Mouse (Mus musculus): Measurements from ENCODE around the gene Capn7.

Capn7 gene

DNA sequence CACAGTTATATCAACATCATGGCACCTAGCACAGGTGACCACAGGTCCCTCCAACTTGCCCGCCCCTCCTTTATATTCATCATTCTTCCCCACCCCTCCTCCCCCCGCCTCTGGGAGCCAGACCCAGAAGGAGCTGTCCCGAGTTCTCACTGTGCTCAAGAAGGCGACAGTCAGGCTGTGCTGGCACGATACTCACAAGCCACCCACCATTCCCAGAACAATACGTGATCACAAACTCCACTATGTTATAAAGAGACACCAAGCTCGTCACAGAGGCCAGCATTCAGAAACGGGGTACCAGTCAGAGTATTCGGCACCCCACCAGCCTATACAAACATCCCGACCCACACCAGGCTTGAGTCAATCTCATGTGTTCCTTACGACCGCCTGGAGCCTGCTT lies 60.9 kb downstream of the Capn7 start:
- no peak for DNase-seq

DNA sequence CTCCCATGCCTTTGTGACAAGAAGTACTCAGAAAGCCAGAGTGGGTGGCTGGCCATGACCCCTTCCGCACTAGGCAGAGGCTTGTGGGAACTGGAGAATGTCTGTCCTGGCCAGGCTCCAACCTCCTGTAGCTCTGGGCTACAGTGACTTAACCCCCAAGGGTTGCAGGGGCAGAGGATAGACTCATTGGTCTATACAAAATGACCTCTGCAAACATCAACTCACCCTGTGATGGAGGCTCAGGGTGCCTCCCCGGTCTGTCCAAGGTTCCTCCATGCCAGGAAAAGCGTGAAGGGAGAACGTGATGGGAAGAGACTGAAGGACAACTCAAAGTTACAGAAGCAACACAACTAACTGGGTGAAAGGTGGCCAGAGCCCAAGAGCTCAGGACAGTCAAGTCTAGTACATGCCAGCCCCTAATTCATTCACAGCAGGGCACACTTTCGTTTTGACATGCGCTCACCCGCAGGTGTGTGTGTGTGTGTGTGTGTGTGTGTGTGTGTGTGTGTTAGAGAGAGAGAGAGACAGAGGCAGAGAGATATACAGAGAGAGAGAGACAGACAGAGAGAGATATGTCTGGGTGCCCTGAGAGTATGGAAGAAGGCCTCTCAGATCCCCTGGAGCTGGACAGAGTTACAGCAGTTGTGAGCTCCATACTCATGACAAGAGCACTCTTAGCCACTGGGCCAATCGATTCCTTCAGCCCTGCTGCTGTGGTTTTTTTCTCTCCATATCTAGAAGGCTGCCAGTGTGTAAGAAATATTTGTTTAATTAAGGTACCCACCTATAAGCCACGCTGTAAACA lies 61.6 kb downstream of the Capn7 start:
- DNase-seq = no peak

DNA sequence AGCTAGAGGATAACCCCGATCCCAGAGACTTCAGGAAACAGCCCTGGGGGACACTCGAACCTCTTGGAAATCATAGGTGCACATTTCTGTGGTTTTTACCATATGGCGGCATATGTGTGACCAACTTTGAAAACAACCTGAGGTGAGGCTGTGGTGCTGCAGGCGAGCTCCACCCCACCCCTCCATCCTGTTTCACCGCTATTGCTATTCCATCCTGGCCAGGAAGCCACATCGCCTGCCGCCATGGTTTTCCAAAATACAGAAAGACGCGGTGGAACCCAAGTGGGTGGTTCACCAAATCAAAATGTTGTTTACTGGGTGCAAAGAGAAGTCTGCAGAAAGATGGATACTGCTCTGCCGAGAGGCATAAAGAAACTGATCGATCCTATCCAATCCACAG lies 62.4 kb downstream of the Capn7 start:
- DNase-seq = no peak

DNA sequence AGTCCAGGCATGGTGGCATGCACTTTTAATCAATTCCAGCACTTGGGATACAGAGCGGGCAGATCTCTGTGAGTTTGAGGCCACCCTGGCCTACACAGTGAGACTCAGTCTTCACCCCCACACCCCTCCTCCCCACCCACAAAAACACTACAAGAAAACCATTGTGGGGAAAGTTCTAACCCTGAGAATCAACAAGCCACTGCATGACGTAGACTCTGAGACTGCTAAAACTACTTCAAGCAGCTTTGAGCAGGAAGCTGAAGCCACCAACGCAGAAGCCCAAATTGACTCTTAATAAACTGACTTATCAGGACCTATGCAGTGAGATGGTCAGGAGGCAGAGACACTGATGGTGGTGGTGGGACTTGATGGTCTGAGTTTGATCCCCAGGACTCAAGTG lies 62.8 kb downstream of the Capn7 start:
- no peak for DNase-seq

DNA sequence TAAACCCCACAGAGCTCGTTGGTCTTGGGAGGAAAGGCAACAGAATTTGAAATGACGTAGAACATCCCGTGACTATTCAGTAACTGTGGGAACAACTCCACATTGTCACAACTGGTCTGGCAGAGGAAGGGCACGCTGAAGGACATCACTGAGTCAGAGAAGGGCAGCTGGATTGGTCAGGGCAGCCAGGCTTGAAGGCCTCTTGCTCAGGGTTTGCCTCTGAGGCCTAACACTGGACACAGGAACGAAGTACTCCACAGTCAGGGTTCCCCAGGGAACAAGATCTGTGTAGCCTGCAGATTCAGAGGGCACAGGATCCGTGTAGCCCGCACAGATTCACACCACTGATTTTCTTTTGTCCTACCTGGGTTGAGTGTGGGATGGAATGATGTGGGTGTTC lies 63.8 kb downstream of the Capn7 start:
- DNase-seq = no peak

DNA sequence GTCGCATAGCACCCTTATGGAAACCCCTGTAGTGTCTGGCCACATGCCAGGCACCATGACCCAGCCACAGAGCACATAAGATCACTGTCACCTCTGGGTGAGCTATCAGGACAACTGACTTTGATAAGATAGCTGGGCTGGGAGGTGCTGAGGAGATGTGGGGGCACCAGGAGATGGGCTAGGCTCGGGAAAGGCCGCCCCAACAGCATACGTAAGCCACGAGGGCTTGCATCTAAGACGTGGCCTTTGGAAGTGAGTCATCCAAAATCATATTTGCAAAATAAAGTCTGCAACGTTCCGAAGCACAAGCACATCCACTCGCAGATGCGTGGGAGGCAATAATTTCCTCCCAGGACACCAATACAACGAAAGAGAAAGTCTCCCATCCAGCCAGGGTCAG lies 64.5 kb downstream of the Capn7 start:
- no peak for DNase-seq

DNA sequence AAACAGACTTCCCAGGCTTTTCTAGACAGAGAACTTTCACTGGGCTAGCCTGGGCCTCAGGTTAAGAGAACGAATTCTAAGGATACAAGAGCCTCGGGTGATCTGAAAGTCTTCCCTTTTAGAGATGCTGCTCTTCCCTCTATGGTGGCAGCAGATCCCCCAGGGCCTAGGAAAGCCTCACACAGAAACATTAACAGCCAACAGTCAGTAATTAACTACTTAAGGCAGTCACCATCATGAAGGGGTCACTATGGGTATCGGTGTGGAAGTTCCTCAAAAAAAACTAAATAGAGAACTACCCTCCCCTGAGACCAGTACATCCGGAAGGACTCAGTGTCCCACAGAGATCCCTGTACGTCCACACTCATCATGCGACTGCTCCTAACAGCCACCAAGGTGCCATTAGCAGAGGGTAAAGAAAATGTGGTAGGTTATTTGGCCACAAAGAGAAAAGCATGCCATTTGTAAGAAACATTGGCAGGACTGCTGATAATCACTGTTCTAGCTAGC lies 65.5 kb downstream of the Capn7 start:
- DNase-seq = no peak

DNA sequence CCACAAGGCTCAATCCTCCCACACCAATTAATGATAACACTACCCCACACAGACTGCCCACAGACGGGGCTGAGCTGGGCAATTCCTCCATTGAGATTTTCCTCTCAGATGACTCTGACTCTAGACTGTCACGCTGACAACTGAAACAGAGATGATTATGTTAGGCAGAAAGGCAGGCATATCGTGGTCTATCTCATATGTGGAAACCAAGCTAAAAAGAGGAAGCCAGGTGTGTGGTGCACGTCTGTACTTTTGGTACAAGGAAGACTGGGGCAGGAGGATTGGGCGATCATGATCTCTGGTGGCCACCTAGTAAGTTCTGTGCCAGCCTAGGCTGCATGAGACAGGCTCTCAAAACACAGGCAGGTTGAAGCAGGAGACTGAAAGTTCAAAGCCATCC lies 66.3 kb downstream of the Capn7 start:
- no peak for DNase-seq

DNA sequence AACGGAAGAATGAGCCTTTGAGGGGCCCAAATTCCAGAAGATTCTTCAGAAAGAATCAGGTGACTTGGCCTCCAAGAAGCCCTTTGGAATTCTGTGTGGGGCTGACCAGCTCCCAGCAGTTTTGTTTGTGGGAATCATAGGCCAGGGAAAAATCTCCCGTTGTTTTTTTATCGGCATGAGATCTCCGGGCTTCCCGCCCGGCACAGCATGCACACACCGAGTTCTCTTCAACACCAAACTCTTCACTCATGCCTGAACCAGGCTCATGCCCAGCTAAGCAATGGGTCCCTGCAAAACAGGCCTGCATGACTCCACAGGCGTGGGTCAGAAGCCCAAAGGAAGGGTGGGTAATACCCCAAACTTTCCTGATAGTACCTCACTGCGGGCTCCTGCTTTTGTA lies 67.1 kb downstream of the Capn7 start:
- DNase-seq = no peak

DNA sequence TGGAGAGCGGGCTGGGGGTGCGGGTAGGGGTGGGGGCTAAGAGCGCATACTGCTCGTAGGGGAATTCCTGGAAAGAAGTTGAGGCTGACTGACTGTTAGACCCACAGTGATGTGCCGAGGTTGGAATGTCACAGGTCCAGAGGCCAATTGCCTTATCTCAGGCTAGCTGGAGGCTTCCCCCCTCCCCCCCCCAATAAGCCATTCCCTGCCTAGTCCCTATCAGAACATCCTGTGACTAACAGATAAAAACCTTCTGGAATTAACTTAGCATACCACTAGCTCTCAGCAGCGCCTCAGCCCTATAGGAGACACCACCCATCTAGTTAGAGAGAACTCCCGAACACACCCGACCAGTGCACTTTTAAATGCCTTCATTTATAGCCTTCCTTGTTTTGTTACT lies 67.6 kb downstream of the Capn7 start:
- DNase-seq = no peak

DNA sequence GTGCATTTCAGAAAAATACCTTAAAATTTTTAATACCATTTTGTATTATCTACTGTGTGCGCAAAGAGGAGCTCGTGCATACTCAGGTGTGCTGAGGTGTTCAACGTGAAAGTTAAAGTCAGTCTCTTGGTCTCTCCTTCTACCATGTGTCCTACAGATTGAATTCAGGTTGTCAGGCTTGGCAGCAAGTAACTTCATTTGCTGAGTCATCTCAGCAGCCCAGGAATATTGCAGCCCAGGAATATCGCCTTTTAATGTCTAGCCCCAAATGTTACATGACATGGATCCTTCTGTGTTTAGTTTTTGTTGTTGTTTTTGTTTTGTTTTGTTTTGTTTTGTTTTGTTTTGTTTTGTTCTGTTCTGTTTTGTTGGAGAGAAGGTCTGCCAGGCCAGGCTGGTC lies 68.2 kb downstream of the Capn7 start:
- DNase-seq = no peak

DNA sequence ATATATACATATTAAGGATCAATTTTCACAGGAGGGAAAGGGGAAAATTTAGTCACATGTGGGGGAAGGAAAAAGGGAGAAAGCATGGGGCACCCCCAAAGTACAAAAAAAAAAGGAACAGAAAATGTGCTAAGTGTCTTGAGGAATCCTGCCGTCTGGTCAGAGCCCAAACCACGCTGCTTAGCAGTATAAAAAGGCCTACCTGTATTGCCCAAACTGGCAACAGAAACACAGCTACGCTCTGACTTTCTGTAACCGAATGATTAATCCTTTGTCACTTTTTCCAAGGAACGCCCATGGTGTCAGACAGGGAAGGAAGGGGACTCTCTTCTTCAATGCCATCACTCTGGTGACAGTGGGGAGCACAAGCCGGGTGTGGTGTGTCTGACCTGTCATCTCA lies 69.2 kb downstream of the Capn7 start:
- DNase-seq = no peak

DNA sequence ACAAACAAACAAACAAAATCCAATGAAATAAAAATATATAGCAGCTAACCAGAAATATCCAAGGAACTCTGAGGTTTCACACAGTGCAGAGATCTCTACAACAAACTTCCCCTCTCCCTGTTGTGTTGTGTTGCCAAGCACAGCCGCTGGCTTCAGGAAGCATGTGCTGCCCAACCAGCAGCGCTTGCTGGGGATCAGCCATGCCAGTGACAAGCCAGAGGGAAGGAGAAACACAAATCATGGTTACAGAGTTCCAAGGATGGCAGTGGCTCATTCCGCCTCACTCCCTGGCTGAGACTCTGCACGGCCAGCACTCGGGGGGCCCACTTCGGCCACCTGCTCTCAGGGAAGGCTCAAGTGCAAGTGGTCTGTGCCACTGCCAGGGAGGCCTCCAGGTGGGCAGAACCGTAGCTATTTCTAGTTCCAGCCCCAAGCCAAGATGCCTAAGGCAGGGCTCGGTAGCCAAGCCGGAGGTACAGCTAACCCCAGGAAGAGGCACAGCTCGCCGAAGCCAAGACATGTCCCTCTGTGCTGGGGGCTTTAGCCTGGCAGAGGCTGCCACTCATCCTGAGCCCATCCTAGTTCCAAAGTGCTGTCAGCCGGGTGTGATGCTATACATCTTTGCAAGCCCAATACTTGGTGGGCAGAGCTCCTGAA lies 69.8 kb downstream of the Capn7 start:
- peak; percentile 75 for DNase-seq

DNA sequence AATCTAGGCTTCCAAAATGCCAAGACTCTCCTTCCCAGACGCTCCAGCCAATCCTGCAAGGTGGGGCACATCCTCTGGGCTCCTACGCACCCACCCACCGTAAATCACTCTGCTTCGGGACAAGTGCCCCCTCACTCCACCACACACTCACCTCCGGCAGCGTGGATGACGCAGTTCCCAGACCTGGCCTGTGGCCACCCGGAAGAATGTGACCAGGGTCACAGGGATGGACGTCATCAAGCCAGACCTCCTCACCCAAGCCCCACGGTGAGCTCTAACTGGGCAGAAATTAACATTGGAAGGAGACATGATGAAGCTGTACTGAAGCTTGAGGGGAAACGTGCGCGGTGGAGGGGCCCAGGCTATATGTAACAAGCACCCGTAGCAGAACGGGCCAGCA lies 70.8 kb downstream of the Capn7 start:
- DNase-seq = no peak

DNA sequence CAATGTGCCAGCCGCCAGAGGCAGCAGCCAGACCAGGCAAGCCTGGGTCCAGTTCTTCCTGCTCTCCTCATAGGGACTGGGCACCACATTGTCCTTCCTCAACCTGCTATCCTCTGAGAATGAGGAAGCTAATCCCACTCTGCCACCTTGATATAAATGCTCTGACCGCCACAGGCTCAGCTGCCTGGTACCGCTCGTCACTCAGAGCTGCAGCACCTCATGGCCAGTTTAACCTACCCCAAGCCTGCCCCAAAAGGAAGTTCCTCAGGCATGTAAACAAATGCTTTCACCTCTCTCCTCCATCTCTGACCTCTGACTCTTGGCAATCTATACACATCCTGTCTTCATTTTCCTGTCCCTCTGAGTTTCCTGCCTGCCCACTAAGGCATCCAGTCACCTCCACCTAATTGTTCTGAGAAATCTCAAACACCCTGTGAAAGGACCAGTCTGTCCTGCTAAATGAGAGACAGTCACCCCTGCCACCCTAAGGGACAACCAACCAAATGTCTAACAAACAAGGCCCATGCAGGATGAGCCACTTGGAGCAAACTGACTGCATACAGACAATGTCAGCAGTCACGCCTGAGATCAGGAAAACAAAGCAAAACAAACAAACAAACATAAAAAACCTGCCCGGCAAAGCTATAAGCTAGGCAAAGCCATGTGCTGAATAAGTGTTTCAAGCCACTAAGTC lies 71.6 kb downstream of the Capn7 start:
- no peak for DNase-seq

DNA sequence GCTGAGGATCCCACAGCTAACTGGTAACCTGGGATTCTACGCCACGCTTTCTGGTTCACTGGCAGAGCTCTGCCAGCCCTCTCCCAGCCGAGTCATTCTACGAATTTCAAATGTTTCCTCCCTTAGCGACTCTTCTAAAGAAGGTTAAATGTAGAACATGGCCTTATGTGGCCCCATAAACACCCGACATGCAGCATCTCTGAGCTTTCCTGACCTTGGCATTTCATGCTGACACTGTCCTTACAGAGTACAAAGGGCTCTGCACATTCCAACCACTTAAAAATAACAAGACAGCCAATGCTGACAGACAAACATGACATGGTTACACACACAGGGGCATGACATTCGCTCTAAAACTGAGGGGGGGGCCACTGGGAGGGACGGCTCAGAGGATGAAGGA lies 72.2 kb downstream of the Capn7 start:
- no peak for DNase-seq

DNA sequence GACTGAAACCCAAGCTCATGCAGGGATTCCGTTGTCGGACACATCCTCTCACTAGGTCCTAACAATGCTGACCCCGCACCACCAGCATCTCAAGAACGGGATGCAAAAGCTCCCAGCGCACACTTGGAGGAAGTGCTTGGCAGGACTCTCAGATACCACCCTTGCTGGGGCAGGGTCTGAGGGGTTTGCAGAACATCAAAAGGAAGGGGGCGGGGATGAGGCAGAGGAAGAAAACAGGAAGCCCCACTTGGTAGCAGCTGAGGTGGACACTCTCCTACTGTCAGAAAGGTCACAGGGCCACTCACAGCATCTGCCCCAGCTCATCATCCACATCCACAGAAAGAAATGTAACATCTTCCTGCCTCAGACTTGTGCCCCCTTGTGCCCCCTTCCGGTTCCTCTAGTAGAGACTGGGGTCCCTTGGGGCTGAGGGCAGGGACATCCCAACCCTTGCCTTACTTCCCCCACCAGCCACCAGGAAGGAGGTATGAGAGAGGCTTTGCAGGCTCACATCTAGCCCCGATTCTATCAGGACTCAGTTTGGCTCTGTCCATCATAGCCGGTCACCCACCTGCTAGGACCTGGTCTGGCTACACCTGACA lies 73.8 kb downstream of the Capn7 start:
- no peak for DNase-seq

DNA sequence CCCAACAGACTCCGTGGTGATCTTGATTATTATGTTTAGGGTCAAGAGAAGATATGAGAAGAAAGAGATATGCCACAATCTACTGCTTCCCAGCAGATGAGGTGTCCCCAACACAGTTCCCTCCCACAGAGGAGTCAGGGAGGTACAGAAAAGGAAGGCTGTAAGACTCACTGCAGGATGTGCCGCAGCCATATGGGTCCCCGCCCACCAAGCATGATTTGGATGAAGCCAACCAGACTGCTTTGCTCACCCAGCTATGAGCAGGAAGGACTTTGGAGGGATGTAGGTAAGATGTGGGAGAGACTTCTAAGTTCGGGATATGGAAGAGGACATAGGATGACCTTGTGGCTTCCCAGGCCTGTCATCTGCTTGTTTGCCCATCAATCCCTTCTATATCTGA lies 74.3 kb downstream of the Capn7 start:
- no peak for DNase-seq

DNA sequence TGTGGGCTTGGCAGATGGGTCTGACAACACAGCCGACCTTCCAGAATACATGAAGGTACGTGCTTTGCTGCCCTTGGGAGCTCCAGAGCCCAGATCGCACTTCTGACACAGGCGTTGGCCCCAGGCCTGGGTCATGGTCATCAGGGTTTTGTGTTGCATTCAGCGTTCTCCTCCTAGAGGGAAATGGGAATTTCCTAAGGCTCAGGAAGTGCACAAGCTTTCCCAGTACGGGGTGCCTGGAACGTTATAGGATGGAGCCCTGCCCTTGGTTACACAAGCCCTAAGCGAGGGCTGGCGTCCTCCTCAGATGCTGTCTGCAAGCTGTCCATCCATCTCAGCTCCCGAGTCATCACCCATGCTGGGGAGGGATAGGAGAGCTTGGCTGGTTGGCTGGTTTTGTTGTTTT lies 76.2 kb downstream of the Capn7 start:
- DNase-seq = no peak

DNA sequence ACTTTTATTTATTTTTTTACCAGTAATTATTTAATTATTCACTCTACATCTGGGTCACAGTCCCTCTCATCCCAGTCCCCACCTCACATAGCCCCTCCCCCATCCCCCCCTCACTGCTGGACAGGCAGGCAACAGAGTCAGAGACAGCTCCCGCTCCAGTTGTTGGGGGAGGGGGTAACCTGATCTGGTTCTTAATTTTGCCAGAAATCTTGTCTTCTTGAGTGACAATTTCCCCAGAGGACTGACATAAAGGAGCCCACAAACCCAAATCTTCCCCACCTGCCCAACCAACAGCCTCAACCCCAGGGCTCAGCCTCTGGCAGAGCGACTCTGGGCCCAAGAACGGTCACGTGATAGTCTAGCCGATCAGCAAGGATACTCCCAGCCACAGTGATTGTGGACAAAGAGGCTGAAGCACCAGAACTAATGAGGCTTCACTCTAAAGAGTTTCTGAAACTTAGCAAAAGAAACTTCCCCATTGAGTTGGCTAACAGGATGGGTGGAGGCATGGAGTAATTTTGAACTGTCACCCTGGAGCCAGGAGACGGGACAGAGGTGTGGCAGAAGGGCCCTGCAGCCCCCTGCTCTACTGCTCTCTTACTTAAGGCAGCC lies 77.1 kb downstream of the Capn7 start:
- no peak for DNase-seq

DNA sequence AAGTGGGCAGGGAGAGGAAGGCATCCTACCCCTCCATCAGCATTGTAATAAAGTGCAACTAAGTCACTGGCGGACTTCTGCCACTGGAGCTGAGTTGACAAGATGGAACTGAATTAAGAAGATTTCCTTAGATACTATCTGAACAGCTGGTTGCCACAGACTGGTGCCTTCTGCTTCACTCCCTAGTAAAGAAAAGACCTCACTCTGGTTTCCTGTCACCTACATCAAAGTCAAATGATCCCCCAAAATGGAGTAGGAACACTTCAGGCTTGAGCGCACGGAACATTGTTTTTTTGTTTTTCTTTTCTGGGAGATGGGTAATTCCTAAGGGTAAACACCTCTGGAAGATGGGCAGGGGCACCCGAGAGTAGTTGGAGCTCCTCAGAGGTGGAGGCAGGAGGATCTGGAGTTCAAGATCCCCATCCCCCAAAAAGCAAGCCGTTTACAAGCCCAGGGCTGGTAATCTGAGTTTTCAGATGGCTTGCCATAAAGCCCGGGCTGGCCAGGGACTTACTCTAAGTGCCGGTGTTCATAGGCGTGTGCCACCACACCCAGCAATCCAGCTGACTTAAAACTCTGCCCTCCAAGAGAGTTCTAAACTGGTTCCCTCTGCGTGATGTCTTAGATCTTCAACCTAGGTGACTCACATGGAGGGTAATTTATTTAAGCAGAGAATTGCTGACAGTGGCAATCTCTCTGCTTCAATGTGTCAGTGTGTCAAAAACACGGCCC lies 78.0 kb downstream of the Capn7 start:
- DNase-seq = no peak

DNA sequence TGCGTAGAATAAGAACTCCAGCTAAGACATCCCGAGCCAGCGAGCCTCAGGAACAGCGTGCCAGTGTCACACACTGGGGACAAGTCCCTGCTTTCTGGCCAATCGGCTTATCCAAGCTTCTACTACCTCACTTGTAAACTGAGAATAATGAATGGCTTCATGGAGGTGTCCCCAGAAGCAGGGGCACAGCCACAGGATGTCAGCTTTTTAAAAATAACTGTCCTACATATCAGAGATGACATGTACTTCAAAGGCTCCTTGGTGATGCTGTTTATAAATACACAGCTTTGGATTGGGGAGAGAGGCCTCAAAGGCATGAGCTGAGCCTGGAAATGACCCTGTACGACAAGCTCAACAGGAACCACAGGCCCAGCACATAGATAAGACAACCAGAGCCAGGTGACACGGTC lies 78.5 kb downstream of the Capn7 start:
- no peak for DNase-seq

All from cerebellum, adult 11 months (tissue).